Mouse (Mus musculus): ENCODE data around the gene Esyt1.
"Not testable (repeated sequence)": the region's sequence is repeated elsewhere in the genome, so short reads cannot be mapped to it uniquely, and the experiment has no call there.

Esyt1 gene

DNA sequence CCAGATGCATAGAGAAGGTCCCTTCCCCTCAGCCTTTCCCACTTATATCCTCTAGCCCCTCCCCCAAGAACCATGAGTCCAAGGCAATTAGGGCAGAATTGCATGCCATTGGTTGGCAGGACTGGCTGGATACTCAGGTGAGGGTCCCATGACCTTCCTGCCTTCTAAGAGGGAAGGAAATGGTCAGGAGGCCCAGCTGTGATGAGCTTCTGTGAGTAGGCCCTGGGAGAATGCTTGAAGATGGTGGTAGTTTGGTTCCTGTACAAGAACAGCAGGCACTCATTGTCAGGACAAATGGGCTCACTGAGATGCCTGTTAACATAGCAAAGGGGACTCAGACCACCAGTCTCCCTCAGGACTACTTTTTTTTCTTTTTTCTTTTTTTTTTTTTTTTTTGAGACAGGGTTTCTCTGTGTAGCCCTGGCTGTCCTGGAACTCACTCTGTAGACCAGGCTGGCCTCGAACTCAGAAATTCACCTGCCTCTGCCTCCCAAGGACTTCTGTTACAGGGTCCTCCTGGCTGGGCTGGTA lies 12.7 kb upstream of the Esyt1 start:
- no peak for DNase-seq (ENCODE audit: low spot score in 2 of 2)

- peak in 1 of 2 experiments; percentile 95 for DNase-seq (ENCODE audit: low spot score in 2 of 2)
Measured at GRCm38 (mm10) chr10:128536266-128536940, 10.7 kb upstream of the Esyt1 start.

- no peak for DNase-seq (ENCODE audit: low spot score in 2 of 2)
Measured at GRCm38 (mm10) chr10:128535624-128536265, 10.1 kb upstream of the Esyt1 start.

GRCm38 (mm10) chr10:128535206-128535605 lies 9.5 kb upstream of the Esyt1 start:
- DNase-seq (ENCODE audit: low spot score in 2 of 2): no peak

DNA sequence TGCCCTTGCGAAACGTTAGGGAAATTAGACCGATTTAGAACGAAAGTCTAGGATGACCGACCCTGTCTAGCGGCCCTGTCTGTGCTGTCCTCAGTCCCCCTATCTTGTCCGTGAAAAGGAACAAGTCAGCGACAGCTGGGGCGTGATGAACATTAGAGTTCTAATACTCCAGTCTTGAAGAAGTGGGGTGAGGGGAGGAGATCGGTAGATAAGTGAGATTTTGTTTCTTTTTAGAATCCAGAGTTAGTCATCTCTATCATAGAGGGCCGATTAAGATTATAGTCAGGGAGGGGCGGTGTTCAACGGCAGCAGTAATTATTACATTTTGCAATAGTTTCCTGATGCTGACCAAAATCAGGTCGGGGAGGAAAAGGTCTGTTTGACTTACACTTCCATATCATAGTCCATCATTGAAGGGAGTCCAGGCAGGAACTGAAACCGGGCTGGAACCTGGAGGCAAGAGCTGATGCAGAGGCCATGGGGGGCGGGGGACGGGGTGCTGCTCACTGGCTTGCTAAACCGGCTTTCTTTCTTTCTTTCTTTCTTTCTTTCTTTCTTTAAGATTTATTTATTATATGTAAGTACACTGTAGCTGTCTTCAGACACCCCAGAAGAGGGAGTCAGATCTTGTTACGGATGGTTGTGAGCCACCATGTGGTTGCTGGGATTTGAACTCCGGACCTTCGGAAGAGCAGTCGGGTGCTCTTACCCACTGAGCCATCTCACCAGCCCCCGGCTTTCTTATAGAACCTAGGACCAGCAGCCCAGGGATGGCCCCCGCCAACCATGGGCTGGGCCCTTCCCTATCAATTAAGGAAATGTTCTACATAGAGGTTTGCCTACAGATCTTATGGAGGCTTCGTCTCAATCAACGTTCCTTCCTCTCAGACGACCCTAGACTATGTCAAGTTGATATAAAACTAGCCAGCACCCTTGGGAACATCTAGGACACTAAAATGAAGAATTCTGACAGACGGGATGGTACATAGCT lies 990 bp upstream of the Esyt1 start:
- DNase-seq (ENCODE audit: low spot score in 2 of 2): no peak

GRCm38 (mm10) chr10:128524732-128525662 lies 674 bp downstream of the Esyt1 start:
- DNase-seq (ENCODE audit: low spot score in 2 of 2): peak in 1 of 2 experiments; percentile 43

GRCm38 (mm10) chr10:128524111-128524731 lies 1.4 kb downstream of the Esyt1 start:
- no peak for DNase-seq (ENCODE audit: low spot score in 2 of 2)

DNA sequence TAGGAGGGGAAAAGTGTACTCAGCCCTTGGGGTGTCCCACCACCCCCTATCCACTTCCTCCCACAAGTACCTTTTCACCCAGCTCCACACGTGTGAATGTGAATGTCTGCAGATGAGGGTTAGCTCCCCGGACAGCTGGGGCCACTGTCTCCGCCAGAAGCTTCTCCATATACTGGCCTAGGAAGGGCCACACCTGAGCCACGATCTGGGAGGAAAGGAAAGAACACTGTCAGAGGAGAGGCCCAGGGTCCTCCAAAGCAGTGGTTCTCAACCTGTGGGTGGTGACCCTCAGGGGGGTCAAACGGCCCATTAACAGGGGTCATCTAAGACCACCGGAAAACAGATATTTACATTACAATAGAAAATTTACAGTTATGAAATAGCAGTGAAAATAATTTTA lies 3.3 kb downstream of the Esyt1 start:
- DNase-seq (ENCODE audit: low spot score in 2 of 2): no peak

GRCm38 (mm10) chr10:128520591-128520990 lies 5.1 kb downstream of the Esyt1 start:
- DNase-seq (ENCODE audit: low spot score in 2 of 2): no peak

DNA sequence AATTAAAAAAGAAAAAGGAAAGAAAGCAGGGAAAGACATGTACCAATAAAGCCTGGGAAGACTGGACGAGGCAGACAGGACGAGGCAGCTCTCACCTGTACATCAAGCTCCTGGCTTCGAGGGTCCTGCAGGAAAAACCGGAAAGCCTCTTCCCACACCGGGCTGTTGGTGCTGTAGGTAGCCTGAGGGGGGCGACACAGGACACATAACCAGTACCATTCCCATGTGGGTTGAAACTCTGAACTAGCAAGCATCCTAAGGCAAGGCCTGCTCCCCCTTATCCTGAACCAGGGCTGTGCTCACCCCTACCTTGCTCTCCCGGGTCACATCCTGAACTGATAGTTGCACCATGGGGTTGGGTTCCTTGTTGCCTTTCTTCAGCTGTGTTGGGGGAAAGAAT lies 6.8 kb downstream of the Esyt1 start:
- DNase-seq (ENCODE audit: low spot score in 2 of 2): peak in 1 of 2 experiments; percentile 42

GRCm38 (mm10) chr10:128516677-128517076 lies 9.0 kb downstream of the Esyt1 start:
- no peak for DNase-seq (ENCODE audit: low spot score in 2 of 2)

DNA sequence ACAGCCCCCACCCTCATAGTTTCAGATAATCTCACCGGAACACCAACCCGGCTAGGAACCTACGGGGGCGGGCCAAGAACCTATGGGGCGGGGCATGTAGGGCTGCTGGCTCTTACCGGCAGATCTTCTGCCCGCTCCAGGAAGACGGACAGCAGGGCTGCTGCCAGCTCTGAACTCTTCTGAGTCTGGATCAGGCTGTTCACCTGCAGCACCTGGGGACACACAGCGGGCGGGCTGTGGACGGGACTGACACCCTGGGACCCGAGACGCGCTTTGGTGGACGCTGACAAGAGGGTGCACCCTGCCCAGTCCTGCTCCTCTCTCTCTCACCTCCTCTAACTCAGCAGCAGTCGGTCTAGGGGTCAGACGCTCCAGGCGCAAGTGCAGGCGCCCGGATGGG lies 9.6 kb downstream of the Esyt1 start:
- no peak for DNase-seq (ENCODE audit: low spot score in 2 of 2)

DNA sequence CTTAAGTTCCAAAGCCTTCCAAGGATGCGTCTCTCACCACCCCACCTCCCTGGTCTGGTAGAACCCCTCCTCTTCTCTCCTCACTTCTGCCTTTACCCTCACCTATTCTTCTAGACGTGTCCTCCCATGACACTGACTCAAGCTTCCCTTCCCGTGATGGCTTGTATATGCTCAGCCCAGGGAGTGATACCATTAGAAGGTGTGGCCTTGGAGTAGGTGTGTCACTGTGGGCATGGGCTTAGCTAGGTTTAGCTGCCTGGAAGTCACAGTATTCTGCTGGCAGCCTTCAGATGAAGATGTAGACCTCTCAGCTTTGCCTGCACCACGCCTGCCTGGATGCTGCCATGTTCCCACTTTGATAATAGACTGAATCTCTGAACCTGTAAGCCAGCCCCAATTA lies 10.6 kb downstream of the Esyt1 start:
- DNase-seq (ENCODE audit: low spot score in 2 of 2): no peak

GRCm38 (mm10) chr10:128511761-128512160 lies 13.9 kb downstream of the Esyt1 start:
- no peak for DNase-seq (ENCODE audit: low spot score in 2 of 2)

DNA sequence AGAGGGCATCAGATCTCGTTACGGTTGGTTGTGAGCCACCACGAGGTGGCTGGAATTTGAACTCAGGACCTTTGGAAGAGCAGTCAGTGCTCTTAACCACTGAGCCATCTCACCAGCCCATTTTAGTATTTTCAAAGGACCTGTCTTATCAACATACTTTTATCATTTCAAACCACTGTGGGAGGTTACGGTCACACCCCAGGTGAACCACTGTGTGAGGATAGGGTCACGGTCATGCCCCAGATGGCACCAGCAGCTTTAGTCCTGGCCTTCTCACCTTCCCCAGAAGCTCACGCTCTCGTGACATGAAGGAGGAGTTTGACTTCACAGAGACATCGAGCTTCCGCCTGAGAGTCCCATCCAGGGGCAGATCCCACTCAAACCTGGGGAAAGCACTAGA lies 14.5 kb downstream of the Esyt1 start:
- no peak for DNase-seq (ENCODE audit: low spot score in 2 of 2)

DNA sequence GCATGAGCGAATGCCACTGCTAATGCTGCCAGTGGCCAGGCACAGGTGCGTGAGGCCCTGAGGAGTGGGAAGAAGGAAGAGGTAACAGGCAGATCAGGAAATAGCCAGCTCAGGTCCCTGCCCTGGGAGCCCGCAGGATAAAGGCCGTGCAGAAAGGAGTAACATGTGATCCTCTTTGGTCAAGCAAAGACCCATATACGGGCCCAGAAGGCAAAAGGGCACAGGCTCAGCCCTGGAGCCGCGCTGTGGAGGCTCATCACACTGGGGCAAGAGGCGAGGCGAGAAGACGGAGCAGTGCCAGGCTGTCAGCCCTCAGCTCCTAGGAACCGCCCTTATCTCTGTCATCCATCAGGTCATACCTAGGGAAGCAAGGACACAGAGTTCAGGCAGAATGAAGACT lies 15.4 kb downstream of the Esyt1 start:
- DNase-seq (ENCODE audit: low spot score in 2 of 2): no peak

DNA sequence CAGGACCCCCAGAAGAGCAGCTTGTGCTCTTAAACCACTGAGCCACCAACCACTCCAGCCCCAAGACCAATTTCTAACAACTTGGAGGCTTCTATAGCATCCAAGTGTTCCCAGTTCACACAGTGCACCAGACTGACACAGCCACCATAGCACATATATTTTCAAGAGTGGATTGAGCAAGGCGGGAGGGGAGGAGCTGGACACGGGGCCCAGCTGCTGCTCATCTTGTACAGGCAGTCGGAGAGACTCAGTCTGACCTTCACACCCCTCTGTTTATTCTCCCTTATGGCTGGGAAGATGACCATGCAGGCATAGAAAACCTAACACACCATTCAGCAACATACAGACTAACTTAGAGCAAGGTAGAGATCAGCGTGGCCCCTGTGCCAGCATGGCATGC lies 15.8 kb downstream of the Esyt1 start:
- no peak for DNase-seq (ENCODE audit: low spot score in 2 of 2)

DNA sequence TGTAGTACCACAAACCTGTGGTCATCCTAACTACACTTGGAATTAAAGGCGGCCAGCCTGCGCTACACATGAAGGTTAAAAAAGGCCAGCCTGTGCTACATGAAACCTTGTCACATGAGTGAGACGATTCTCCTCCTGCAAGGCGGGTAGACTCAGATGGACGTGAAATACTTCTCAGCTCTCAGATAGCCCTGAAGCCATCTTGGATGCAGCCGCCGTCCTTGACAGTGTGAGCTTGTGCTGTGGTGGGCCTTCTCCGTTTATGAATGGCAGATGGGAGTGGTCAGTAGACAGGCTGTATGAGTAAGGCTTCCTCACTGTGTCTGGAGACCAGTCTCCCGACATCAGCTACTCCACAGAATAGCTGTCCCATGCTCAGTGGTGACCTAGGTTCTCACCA lies 16.5 kb downstream of the Esyt1 start:
- DNase-seq (ENCODE audit: low spot score in 2 of 2): no peak

GRCm38 (mm10) chr10:128508260-128508659 lies 17.4 kb downstream of the Esyt1 start:
- DNase-seq (ENCODE audit: low spot score in 2 of 2): no peak

DNA sequence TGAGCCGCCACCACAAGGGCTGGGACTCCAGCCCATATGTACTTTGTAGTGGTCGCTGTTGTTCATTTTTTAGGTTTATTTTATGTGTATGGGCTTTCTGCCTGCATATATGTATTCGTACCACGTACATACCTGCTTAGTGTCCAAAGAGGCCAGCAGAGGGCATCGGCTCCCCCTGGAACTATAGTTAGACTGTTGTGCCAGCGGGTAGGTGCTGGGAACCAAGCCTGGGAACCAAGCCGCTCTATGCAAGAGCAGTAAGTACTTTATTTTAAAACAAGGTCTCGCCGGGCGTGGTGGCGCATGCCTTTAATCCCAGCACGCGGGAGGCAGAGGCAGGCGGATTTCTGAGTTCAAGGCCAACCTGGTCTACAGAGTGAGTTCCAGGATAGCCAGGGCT lies 19.7 kb downstream of the Esyt1 start:
- DNase-seq (ENCODE audit: low spot score in 2 of 2): no peak

DNA sequence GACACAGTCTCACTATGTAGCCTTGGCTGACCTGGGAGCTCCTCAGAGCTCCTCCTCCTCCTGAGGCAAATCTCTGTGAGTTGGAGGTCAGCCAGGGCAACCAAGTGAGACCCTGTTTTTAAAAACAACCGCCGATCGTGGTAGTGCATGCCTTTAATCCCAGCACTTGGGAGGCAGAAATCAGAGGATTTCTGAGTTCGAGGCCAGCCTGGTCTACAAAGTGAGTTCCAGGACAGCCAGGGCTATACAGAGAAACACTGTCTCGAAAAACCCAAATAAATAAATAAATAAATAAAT lies 20.4 kb downstream of the Esyt1 start:
- DNase-seq (ENCODE audit: low spot score in 2 of 2): not testable (repeated sequence)
